Mouse (Mus musculus): ENCODE results near the gene Capns1.

The Capns1 gene

GRCm38 (mm10) chr7:30176474-30176873 lies 22.1 kb downstream of the Capns1 start:
- DNase-seq (ENCODE audit: low read depth, low spot score): no peak

GRCm38 (mm10) chr7:30170283-30170951 lies 28.2 kb downstream of the Capns1 start:
- peak; percentile 9 for DNase-seq (ENCODE audit: low read depth, low spot score)

DNA sequence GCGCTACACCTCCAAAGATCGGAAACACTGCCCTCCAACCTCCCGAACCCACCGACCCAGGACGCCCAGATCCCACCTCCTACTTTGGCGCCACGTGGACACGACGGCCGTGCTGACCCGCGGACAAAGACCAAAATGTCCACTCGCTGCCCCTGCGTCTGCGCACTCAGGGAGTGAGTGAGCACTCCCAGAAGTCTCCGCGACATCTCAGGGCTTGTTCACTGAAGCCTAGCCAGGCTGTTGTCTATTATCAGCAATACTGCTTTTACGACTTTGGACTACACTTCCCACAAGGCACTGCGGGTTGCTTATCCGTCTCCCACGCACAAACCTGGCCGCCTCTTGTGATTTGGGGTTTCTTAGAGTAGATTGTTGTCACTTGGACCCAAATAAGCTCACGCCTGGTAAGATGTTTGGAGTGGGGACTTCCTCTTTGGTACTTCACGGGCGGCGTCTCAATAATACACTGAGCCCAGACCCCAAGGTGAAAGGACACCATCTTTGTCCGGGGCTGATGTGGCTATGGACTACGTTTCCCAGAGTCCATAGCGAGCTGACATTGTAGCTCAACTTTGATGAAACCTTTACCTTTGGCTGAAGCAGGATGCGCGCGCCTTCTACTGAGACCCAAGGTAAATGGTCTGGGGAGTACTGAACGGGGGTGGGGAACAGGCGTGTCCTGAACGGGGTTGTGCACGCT lies 28.9 kb downstream of the Capns1 start, which contains the start of gene Zfp146:
Zfp146 (minus strand) TSS at position 168 of the 700 bp plus-strand sequence.
- DNase-seq (ENCODE audit: low read depth, low spot score): peak; percentile 99

GRCm38 (mm10) chr7:30168914-30169582 lies 29.6 kb downstream of the Capns1 start:
- DNase-seq (ENCODE audit: low read depth, low spot score): peak; percentile 42

GRCm38 (mm10) chr7:30164745-30165144 lies 33.9 kb downstream of the Capns1 start:
- DNase-seq (ENCODE audit: low read depth, low spot score): no peak

DNA sequence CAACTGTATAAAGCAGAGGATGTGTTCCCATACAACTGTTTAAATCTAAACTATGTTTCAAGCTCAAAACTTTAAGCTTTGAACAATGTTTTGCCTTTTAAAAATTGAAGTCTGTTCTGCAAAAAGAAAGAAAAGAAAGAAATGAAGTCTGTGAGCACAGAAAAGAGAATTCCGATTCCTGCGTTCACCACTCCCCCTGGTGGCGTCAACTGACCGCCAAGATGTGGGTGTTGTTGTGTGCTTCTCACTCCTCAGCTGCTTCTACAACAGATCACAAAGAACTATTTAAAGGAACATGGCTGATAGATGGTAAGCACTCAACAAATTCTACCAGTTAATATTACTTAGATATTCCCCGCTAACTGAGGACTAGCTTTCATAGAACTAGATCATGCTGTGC lies 35.5 kb downstream of the Capns1 start:
- no peak for DNase-seq (ENCODE audit: low read depth, low spot score)

DNA sequence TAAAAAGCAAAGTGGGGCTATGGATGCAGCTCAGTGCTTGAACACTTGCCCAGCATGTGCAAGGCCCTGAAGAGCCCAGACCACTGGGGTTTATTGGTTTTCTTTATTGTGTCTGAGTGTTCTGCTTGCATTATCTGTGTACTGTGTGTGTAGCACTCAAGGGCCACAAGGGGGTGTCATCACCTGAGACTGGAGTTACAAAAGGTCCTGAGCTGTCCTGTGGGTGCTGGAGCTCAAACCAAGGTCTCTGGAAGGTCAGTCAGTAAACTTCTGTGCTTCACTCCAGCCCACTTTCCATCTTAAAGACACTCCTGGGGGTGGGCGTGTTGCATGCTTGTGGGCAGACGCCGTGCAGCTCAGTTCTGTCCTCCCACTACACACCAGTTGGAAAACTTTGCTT lies 43.1 kb downstream of the Capns1 start:
- DNase-seq (ENCODE audit: low read depth, low spot score): no peak

GRCm38 (mm10) chr7:30154040-30154439 lies 44.6 kb downstream of the Capns1 start:
- no peak for DNase-seq (ENCODE audit: low read depth, low spot score)

- no peak for DNase-seq (ENCODE audit: low read depth, low spot score)
Measured at GRCm38 (mm10) chr7:30147011-30147410, 51.6 kb downstream of the Capns1 start.

DNA sequence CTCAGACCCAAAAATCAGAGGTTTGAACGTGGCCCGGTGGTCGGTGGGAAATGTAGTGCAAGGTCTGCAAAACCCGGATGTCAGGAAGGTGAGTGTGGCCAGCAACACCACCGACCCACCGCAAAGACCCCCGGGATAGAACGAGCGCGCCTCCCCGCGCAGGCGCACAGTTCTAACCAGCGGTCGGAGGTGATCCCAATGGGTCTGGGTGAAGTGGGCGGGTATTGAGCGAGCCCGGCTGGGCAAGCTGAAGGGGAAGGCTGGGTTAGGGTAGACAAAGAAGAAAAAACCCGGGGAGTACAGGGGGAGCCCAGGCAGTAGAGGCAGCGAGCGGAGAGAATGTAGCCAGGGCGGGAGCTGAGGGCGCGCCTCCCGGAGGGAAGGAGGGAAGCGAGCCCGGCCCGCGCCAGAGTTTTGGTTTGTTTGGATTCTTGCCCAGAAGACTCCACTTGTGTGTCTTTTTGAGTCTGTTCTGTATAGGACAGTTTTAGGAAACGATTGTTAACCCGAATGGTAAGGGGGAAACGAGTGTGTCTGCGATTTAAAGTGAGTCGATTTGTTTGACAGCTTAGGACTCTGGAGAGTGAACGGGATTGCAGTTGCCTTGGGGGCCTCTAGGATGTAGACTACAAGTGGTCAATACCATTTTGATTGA lies 54.9 kb downstream of the Capns1 start:
- peak; percentile 28 for DNase-seq (ENCODE audit: low read depth, low spot score)

DNA sequence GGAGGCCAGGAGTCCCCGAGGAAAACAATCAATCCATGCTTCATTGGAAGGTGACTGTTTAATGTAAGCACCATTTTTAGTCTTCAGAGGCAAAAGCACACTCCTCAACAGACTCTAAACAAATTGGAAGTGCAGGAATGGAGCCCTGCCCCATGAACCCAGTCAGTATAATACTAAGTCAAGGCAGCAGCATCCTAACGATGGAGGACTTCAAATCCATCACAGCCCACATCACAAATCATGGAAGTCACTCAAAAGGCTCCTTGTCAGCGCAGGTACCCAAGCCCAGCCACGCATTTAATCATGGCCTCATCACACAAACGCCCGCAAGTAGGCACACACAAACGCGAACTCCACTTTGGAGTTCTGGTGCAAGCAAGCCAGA lies 55.4 kb downstream of the Capns1 start:
- no peak for DNase-seq (ENCODE audit: low read depth, low spot score)
